Comparison of ENCODE assay signal across 10 mouse cellular contexts in the genomic region with DNA sequence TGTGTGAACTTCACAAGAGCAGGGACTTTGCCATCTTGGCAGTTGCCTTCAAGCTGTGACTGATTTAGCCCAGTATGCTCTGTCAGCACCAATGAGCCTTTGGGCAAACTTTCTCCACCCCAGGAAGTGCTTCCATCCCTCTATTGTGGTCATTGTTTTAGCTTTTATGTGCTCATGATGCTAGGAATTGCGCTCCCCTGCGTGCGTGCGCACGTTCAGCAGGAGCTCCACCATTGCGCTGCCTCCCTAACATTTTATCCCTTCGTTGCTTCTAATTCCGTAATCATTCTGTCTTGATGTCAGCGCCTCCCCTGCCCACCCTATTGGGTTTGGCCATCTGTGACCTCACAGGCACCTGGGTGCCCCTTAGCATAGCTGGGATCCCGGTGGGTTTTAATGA. TPM values are rescaled to one million over a fixed set of nuclear protein-coding genes. Genes with fewer than 3 reads are reported as not detected.
DNase-seq lines count a peak whose midpoint lies in the region; ATAC-seq and TF ChIP-seq lines count a peak whose summit lies in the region.
"Had no signal": no experiment of that assay in that cellular context is flagged by ENCODE, and none has a peak within 500 bp of the region (broad histone marks: within the 10 kb centered on the region; RNA-seq: fewer than 3 reads in every experiment).

No protein-coding gene starts in this region.

- H3K9ac ChIP-seq in limb, embryonic 12.5 days (replicated peaks), result no peak overlapping the region
- no peak overlapping the region for H3K9ac ChIP-seq in hindbrain, embryonic 14.5 days
- no peak overlapping the region for H3K9ac ChIP-seq in midbrain, postnatal 0 days (replicated peaks; ENCODE audit: low read length, poor library complexity, severe bottlenecking)

- ATAC-seq in limb, embryonic 12.5 days (ENCODE audit: insufficient number of reproducible peaks, insufficient read depth, low FRiP score, low TSS enrichment, low read depth), result no peak
- no peak for ATAC-seq in hindbrain, embryonic 14.5 days (ENCODE audit: low FRiP score)
- no peak for ATAC-seq in midbrain, postnatal 0 days (ENCODE audit: low FRiP score)

- WGBS in limb, embryonic 12.5 days, result 92% methylated on average over 10 of the region's 10 CpGs
- WGBS in limb, embryonic 10.5 days, result 87% methylated on average over 10 of the region's 10 CpGs
- WGBS in hindbrain, embryonic 14.5 days, result 93% methylated on average over 10 of the region's 10 CpGs
- 97% methylated on average over 10 of the region's 10 CpGs for WGBS in midbrain, postnatal 0 days

- no peak for TF ChIP-seq CTCF in midbrain, postnatal 0 days (IDR thresholded peaks at IDR 0.05)

- peak; percentile 33 for DNase-seq in cerebellum, adult 11-12 months
- no peak for DNase-seq in cerebellum, postnatal 25 days
- no peak for DNase-seq in limb, embryonic 10.5 days (ENCODE audit: low spot score)
- no peak for DNase-seq in hindbrain, embryonic 14.5 days (ENCODE audit: low spot score)
- no peak for DNase-seq in midbrain, postnatal 0 days (ENCODE audit: low spot score)
- DNase-seq in thymus, postnatal 14 days, result no peak
- DNase-seq in right cerebral cortex, adult 2 months (ENCODE audit: low spot score in 2 of 2), result no peak
- DNase-seq: adrenal gland, adult 8-10 months had no signal

- no peaks in the 10 kb centered on the region for H3K36me3 ChIP-seq in limb, embryonic 12.5 days
- H3K36me3 ChIP-seq in limb, embryonic 10.5 days, result no peaks in the 10 kb centered on the region
- no peaks in the 10 kb centered on the region for H3K36me3 ChIP-seq in hindbrain, embryonic 14.5 days (replicated peaks; ENCODE audit: control insufficient read depth, insufficient read depth)
- H3K36me3 ChIP-seq in midbrain, postnatal 0 days (ENCODE audit: insufficient read depth, low read length), result peaks cover 8% of the 10 kb centered on the region; the same call in 1 of the 2 replicates
- H3K36me3 ChIP-seq: limb, embryonic 15.5 days had no signal

- no peak overlapping the region for H3K4me3 ChIP-seq in limb, embryonic 12.5 days (replicated peaks)
- no peak overlapping the region for H3K4me3 ChIP-seq in limb, embryonic 10.5 days
- no peak overlapping the region for H3K4me3 ChIP-seq in hindbrain, embryonic 14.5 days (replicated peaks; ENCODE audit: low read length)
- H3K4me3 ChIP-seq in midbrain, postnatal 0 days (ENCODE audit: low read depth, low read length), result no peak overlapping the region

- H3K27ac ChIP-seq in limb, embryonic 12.5 days, result no peak overlapping the region
- no peak overlapping the region for H3K27ac ChIP-seq in limb, embryonic 10.5 days
- no peak overlapping the region for H3K27ac ChIP-seq in hindbrain, embryonic 14.5 days
- no peak overlapping the region for H3K27ac ChIP-seq in midbrain, postnatal 0 days (ENCODE audit: low read depth, low read length)
- H3K27ac ChIP-seq: limb, embryonic 15.5 days had no signal

- H3K27me3 ChIP-seq in limb, embryonic 12.5 days, result peaks cover 17% of the 10 kb centered on the region
- peaks cover 32% of the 10 kb centered on the region for H3K27me3 ChIP-seq in limb, embryonic 10.5 days (ENCODE audit: low read depth, poor library complexity, severe bottlenecking)
- H3K27me3 ChIP-seq in hindbrain, embryonic 14.5 days (ENCODE audit: control insufficient read depth, insufficient read depth, low read length), result no peaks in the 10 kb centered on the region
- no peaks in the 10 kb centered on the region for H3K27me3 ChIP-seq in midbrain, postnatal 0 days (ENCODE audit: insufficient read depth, low read length)

- no peaks in the 10 kb centered on the region for H3K9me3 ChIP-seq in limb, embryonic 12.5 days
- no peaks in the 10 kb centered on the region for H3K9me3 ChIP-seq in limb, embryonic 10.5 days (replicated peaks)
- H3K9me3 ChIP-seq in hindbrain, embryonic 14.5 days (ENCODE audit: control insufficient read depth, low read length), result no peaks in the 10 kb centered on the region
- H3K9me3 ChIP-seq in midbrain, postnatal 0 days (ENCODE audit: low read length), result no peaks in the 10 kb centered on the region
- H3K9me3 ChIP-seq: limb, embryonic 15.5 days had no signal

- H3K4me2 ChIP-seq in limb, embryonic 12.5 days, result peak overlapping the region; percentile 79; the same call in 1 of the 2 replicates
- H3K4me2 ChIP-seq in hindbrain, embryonic 14.5 days (replicated peaks), result peak overlapping the region; percentile 61; the same call in 1 of the 2 replicates
- peak overlapping the region; percentile 83 for H3K4me2 ChIP-seq in midbrain, postnatal 0 days (ENCODE audit: low read depth, low read length, poor library complexity, severe bottlenecking)

- H3K4me1 ChIP-seq in limb, embryonic 12.5 days (replicated peaks), result peaks cover 11% of the 10 kb centered on the region; the same call in 1 of the 2 replicates
- peaks cover 15% of the 10 kb centered on the region for H3K4me1 ChIP-seq in limb, embryonic 10.5 days
- 0 out of 2 replicates have a peak, but pooled peaks cover 18% of the 10 kb centered on the region for H3K4me1 ChIP-seq in hindbrain, embryonic 14.5 days (replicated peaks; ENCODE audit: control insufficient read depth, insufficient read depth, low read length)
- peaks cover 9% of the 10 kb centered on the region; the same call in 1 of the 2 replicates for H3K4me1 ChIP-seq in midbrain, postnatal 0 days (ENCODE audit: insufficient read depth, low read length)

RNA-seq across cellular contexts. Expression of a gene that starts 1.3 kb away (rescaled TPM):
- 7.5 and 8.6 TPM in 2 replicates for polyA plus RNA-seq in limb, embryonic 12.5 days (2016; fragmentation: Nextera tagmentation; extraction: Ambion mirVana)
- 8.0 and 9.6 TPM in 2 replicates for polyA plus RNA-seq in limb, embryonic 10.5 days (2016; fragmentation: Nextera tagmentation; extraction: Ambion mirVana)
- polyA plus RNA-seq in hindbrain, embryonic 14.5 days (2014; fragmentation: Nextera tagmentation; extraction: Ambion mirVana), result 22.5 and 26.2 TPM in 2 replicates
- 24.5 and 46.1 TPM in 2 replicates for total RNA-seq in midbrain, postnatal 0 days (2014; rRNA removed)
- 24.8 and 29.5 TPM in 2 replicates for polyA plus RNA-seq in midbrain, postnatal 0 days (2015; fragmentation: Nextera tagmentation; extraction: Ambion mirVana)

RNA-seq across cellular contexts. Expression of a gene that starts 25.3 kb away (rescaled TPM):
- not detected in 2 replicates for polyA plus RNA-seq in limb, embryonic 12.5 days (2016; fragmentation: Nextera tagmentation; extraction: Ambion mirVana)
- polyA plus RNA-seq in limb, embryonic 10.5 days (2016; fragmentation: Nextera tagmentation; extraction: Ambion mirVana), result not detected in 2 replicates
- polyA plus RNA-seq in hindbrain, embryonic 14.5 days (2014; fragmentation: Nextera tagmentation; extraction: Ambion mirVana), result 10.9 and 13.6 TPM in 2 replicates
- total RNA-seq in midbrain, postnatal 0 days (2014; rRNA removed), result 6.7 and 10.8 TPM in 2 replicates
- polyA plus RNA-seq in midbrain, postnatal 0 days (2015; fragmentation: Nextera tagmentation; extraction: Ambion mirVana), result 2.2 and 2.3 TPM in 2 replicates
- polyA plus RNA-seq: limb, embryonic 15.5 days had no signal

RNA-seq across cellular contexts. Expression of a gene that starts 36.8 kb away (rescaled TPM):
- 11.5 and 11.9 TPM in 2 replicates for polyA plus RNA-seq in limb, embryonic 12.5 days (2016; fragmentation: Nextera tagmentation; extraction: Ambion mirVana)
- polyA plus RNA-seq in limb, embryonic 10.5 days (2016; fragmentation: Nextera tagmentation; extraction: Ambion mirVana), result 27.3 and 29.8 TPM in 2 replicates
- 1.6 and 2.3 TPM in 2 replicates for polyA plus RNA-seq in hindbrain, embryonic 14.5 days (2014; fragmentation: Nextera tagmentation; extraction: Ambion mirVana)
- total RNA-seq in midbrain, postnatal 0 days (2014; rRNA removed), result 2.7 TPM in 1 of 2 replicates, not detected in the other
- 0.58 and 0.90 TPM in 2 replicates for polyA plus RNA-seq in midbrain, postnatal 0 days (2015; fragmentation: Nextera tagmentation; extraction: Ambion mirVana)
